Mouse (Mus musculus): ENCODE data around the gene Cdhr3. TPM values are rescaled to one million over a fixed set of nuclear protein-coding genes. Genes with fewer than 3 reads are reported as not detected.
"Not testable (repeated sequence)": the region's sequence is repeated elsewhere in the genome, so short reads cannot be mapped to it uniquely, and the experiment has no call there.

The Cdhr3 gene
- polyA plus RNA-seq, 1 experiment from 2014 or later, result not detected

DNA sequence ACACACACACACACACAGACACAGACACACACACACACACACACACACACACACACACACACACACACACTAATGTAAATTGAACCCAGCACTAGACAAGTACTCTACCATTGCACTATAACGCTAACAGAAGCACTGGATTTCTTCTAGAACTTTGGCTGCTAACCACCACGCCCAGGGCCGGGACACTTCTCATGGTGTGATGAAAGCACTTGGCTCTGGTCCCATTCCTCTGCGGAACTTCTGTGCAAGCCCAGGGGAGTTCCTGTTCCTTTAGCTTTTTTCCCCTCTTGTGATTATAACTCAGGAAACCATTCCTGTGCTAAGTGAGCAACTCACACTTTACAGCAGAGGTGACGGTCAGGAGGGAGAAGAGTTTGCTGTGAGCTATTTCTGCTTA lies 9.3 kb downstream of the Cdhr3 start:
- ChIA-PET POLR2A (no interaction called here), CTCF (interaction anchor here (1.1 kb wide), 1 partner anchor 12 kb away, joined by 3 read pairs; no protein-coding TSS in a partner anchor)
- DNase-seq (ENCODE audit: low read depth, low spot score) (no peak), ATAC-seq (no peak)
- TF ChIP-seq CTCF (IDR thresholded peaks at IDR 0.05), result no peak
- H3K27me3 ChIP-seq, result peaks cover 32% of the 10 kb centered on the region
- in situ Hi-C loops (cut with MboI; ENCODE audit: low pct_unique_long_range_greater_than_20kb), result no loop called here

DNA sequence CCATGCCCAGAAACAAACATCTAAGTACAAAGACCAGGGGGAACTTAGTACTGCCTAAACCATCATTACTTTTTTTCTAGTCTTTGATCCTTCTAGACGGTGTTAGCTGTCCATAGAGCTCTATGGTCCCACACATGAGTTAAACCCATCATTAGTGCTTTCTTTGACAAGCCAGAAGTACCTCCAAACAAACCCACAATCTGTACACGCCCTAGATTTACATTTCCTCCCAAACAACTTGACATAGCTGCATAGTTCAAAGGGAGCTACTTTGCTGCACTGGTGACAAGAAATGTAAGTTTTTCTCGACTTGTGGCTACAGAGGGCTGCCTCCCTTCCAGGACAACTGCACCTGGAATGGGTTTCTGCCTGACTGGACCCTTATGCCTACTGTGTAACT lies 16.4 kb downstream of the Cdhr3 start:
- DNase-seq (ENCODE audit: low read depth, low spot score), result no peak
- TF ChIP-seq CTCF (IDR thresholded peaks at IDR 0.05), result no peak
- POLR2A ChIA-PET, result no interaction called here
- ATAC-seq, result no peak
- H3K27me3 ChIP-seq, result peaks cover 23% of the 10 kb centered on the region
- CTCF ChIA-PET, result no interaction called here
- in situ Hi-C loops (cut with MboI; ENCODE audit: low pct_unique_long_range_greater_than_20kb), result no loop called here

DNA sequence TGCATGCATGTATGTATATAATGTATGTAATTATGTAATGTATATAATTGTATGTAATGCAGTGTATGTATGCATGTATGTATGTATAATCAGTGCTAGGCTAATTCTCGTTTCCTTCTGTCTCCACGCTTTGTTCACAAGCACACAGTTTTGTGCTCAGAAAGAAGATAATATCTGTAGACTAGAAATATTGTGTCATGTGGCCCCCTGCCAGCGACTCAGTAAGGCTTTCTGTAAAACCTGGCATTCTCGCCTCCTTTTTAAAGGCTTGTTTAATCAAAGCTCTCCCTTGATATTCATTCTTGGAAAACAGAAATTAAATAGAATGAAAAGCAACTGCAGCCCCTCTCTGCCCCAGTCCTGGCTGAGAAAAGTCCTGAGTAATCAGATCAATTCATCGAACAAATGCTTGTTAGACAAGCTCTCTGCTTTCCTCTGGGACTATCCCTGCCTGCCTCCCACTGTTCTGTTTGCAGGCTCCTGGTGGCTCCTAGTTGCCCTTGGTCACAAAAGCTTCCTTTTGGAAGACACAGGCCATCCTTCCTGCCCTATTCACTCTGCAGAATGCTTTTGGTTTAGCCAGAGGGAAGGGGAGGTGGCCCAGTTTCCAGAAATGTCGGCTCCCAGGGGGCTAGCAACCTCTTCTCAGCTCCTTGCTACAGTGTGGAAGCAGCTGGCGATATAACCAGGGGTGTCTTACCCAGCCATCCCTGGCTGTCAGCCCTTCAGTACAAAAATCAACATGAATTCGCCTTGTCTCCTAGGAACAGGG lies 20.6 kb downstream of the Cdhr3 start:
- ChIA-PET CTCF (no interaction called here), POLR2A (no interaction called here)
- H3K27me3 ChIP-seq, result peaks cover 6% of the 10 kb centered on the region
- TF ChIP-seq CTCF (IDR thresholded peaks at IDR 0.05), result no peak
- ATAC-seq, result no peak
- in situ Hi-C loops (cut with MboI; ENCODE audit: low pct_unique_long_range_greater_than_20kb), result no loop called here
- no peak for DNase-seq (ENCODE audit: low read depth, low spot score)

DNA sequence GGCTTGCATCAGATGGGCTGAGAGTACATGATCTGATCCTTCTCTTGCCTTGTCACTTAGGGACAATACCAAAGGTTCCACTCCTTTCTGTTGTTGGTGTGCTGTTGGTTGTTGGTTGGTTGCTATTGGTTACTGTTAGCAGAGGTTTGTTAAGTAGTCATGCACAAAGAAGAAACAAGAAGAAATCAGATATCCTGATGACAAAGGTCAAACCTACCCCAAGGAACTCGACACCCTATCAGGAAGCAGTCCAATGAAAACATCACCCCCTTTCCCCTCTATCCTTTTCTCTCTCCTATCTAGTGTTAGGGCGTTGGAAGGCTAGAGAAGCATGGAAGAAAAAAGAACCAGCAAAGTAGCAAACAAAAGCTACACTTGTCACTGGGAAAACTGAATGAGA lies 23.7 kb downstream of the Cdhr3 start:
- DNase-seq (ENCODE audit: low read depth, low spot score) (no peak), ATAC-seq (no peak)
- TF ChIP-seq CTCF (IDR thresholded peaks at IDR 0.05), result no peak
- CTCF ChIA-PET, result no interaction called here
- H3K27me3 ChIP-seq, result no peaks in the 10 kb centered on the region
- in situ Hi-C loops (cut with MboI; ENCODE audit: low pct_unique_long_range_greater_than_20kb), result no loop called here
- POLR2A ChIA-PET, result no interaction called here

DNA sequence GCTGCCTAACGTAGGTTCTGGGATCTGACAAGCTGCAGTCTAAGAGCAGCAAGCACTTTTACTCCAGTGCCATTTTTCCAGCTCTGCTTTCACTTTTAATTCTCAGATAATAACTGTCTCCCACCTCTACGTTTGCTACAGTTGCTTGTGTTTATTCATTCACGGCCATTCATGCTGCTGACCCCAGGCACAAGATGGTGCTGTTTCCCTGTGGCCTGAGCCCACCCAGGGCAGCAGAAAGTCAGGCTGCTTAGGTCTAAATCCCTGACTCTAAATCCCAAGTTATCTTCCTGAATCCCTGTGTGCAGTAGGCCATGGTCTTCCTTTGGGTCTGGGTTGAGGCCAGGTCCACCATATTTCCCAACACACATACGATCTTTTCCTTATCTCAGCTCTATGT lies 26.3 kb downstream of the Cdhr3 start:
- H3K27me3 ChIP-seq, result no peaks in the 10 kb centered on the region
- DNase-seq (ENCODE audit: low read depth, low spot score), result no peak
- no peak for TF ChIP-seq CTCF (IDR thresholded peaks at IDR 0.05)
- POLR2A ChIA-PET, result no interaction called here
- no peak for ATAC-seq
- in situ Hi-C loops (cut with MboI; ENCODE audit: low pct_unique_long_range_greater_than_20kb), result no loop called here
- CTCF ChIA-PET, result no interaction called here

DNA sequence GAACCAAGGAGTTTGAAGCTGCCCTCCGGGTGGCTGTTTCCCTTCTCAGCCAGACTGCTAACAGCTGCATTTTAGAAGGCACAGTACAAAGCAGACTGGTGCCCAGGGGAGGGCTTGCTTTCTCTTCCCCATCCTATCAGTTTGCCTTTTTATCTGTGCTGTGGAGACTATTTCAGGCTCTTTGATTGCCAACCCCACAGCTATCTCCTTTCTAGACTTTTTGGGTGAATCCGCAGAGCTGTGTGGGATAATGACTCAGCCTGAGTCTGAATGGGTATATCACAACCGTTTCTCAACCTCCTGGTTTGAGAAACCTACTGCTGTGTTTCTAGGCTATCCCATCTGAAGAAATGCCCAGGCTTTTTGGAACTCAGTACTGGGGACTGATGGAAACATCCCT lies 27.5 kb downstream of the Cdhr3 start:
- TF ChIP-seq CTCF (IDR thresholded peaks at IDR 0.05), result no peak
- in situ Hi-C loops (cut with MboI; ENCODE audit: low pct_unique_long_range_greater_than_20kb), result no loop called here
- ATAC-seq (no peak), DNase-seq (ENCODE audit: low read depth, low spot score) (no peak)
- peaks cover 4% of the 10 kb centered on the region for H3K27me3 ChIP-seq
- ChIA-PET POLR2A (no interaction called here), CTCF (no interaction called here)

DNA sequence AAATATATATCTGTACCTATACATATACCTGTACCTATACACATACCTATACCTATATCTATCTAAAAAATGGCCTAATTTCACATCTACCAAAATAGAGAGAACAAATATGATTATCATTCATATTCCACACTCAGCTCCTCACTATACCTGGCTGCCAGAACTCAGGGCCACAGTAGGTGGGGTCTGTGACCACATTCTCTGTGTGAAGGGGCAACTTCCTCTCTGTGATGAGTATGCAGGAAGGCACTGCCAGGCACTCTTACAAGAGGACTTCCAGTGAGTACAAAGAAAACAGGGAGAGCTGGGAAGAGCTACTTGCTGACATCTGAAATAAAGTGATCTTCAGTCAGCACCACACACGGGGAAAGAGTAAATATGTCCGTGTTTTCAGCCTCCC lies 28.4 kb downstream of the Cdhr3 start:
- no peak for DNase-seq (ENCODE audit: low read depth, low spot score)
- in situ Hi-C loops (cut with MboI; ENCODE audit: low pct_unique_long_range_greater_than_20kb), result no loop called here
- ChIA-PET POLR2A (interaction anchor here (1.0 kb wide), 1 partner anchor 36 kb away, joined by 3 read pairs; no protein-coding TSS in a partner anchor), CTCF (no interaction called here)
- peaks cover 6% of the 10 kb centered on the region for H3K27me3 ChIP-seq
- TF ChIP-seq CTCF (IDR thresholded peaks at IDR 0.05), result no peak
- ATAC-seq, result no peak

DNA sequence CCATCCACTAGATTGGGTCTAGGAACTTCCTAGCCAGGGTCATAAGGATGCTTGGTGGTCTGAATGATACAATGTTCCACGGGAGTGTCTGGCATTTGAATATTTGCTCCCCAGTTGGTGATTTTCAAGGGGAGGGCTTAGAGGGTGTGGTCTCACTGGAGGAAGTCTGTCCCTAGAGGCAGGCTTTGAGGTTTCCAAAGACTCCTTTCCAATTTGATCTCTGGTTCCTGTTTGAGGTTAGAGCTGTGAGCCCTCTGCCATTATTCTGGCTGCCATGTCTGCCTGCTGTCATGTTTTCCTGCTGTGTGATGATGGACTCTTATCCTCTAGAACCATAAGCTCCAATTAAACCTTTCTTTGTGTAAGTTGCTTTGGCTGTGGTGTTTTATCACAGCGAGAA lies 29.4 kb downstream of the Cdhr3 start:
- no peak for TF ChIP-seq CTCF (IDR thresholded peaks at IDR 0.05)
- in situ Hi-C loops (cut with MboI; ENCODE audit: low pct_unique_long_range_greater_than_20kb), result no loop called here
- POLR2A ChIA-PET, result no interaction called here
- H3K27me3 ChIP-seq, result peaks cover 6% of the 10 kb centered on the region
- DNase-seq (ENCODE audit: low read depth, low spot score), result no peak
- CTCF ChIA-PET, result no interaction called here
- ATAC-seq, result no peak

DNA sequence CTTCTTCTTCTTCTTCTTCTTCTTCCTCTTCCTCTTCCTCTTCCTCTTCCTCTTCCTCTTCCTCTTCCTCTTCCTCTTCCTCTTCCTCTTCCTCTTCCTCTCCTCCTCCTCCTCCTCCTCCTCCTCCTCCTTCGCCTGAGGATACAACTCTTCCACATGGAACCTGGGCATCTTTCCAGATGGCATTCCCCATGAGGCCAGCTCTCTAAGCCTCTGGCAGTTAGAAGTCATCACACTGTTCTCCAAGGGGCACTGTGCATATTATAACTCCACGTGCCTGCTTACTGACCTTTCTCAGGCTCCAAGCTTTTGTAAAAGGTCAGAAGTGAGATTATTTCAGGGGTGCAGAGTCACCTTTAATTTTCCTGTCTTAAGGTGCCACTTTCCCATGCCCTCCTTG lies 30.3 kb downstream of the Cdhr3 start:
- POLR2A ChIA-PET; ATAC-seq; CTCF ChIA-PET; in situ Hi-C loops (cut with MboI; ENCODE audit: low pct_unique_long_range_greater_than_20kb); H3K27me3 ChIP-seq; DNase-seq (ENCODE audit: low read depth, low spot score): not testable (repeated sequence)

DNA sequence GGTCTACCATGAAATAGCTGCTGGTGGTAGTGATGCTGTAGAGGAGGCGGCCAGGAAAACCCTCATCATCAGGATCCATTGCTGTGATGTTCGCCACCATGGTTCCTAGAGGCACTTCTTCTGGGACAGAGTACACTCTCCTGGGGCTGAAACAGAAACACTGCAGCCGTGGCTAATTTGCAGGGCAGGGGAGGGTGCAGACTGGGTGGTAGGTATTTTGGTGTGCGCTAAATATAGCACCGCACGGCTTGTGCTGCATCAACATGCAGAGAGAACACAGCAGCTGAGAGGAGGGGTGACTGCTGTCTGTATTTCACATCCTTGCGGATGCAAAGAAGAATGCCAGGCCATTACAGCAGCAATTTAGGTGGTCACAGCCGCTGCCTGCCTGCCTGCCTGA lies 31.0 kb downstream of the Cdhr3 start:
- CTCF ChIA-PET, result no interaction called here
- ATAC-seq (no peak), DNase-seq (ENCODE audit: low read depth, low spot score) (no peak)
- POLR2A ChIA-PET, result no interaction called here
- TF ChIP-seq CTCF (IDR thresholded peaks at IDR 0.05), result no peak
- peaks cover 6% of the 10 kb centered on the region for H3K27me3 ChIP-seq
- in situ Hi-C loops (cut with MboI; ENCODE audit: low pct_unique_long_range_greater_than_20kb), result no loop called here

DNA sequence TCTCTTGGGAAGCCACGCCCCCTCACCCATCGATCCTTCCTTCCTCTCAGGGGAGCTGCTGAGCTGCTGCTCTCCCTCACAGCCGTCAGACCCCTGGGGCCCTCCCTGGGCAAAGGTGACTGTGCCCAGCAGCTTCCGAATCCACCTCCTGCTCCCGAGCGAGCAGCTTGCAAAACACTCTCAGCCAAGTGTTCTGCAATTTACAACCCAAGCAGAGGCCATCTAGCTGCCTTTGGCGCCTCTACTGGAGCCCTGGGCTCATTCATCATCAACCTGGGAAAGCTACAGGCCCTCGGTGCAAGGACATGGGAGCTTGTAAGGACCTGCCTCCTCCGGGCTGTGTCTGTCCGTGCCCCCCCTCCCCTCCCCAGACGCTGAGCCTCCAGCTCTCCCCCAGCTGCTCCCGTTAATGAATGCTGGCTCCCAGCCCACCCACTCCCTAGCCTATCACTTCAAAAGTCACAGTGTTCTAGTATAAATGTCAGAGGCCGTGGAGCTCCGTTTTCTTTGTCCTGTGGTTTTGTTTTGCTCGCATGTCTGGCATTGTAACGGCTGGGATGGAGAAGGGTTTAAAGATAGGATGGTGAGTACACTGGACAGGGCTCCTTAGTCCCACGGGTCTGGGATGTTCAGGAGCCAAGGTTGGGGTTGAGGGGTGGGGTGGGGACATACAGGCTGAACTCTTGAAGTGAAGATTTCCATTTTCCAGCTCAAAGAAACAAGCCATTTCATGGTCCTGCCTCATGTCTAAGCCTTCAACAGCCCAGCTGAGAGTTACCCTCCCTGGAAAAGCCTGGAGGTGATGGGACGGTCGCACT lies 35.2 kb downstream of the Cdhr3 start:
- in situ Hi-C loops (cut with MboI; ENCODE audit: low pct_unique_long_range_greater_than_20kb), result no loop called here
- POLR2A ChIA-PET, result no interaction called here

More for the DNA sequence above, 35.2 kb downstream of the Cdhr3 start:
- CTCF ChIA-PET, result interaction anchor here (1.6 to 1.9 kb wide), 2 partner anchors 11 to 27 kb away, joined by 4 to 5 read pairs; no protein-coding TSS in a partner anchor
- TF ChIP-seq CTCF (IDR thresholded peaks at IDR 0.05), result no peak
- peaks cover 6% of the 10 kb centered on the region for H3K27me3 ChIP-seq
- DNase-seq (ENCODE audit: low read depth, low spot score) (no peak), ATAC-seq (no peak)

Data from Patski (cell line).